Mouse (Mus musculus) embryonic fibroblast, embryonic 13.5 days (primary cell): ENCODE data around the gene Ppp1r35.

ENCODE experiments used
- CTCF ChIP-seq: IDR thresholded peaks from 2 replicates; pipeline ENCODE4 v1.5.1; 2011; ENCODE audit warnings: mild to moderate bottlenecking, control low read depth, low read length, moderate library complexity, borderline replicate concordance; ENCODE audit not compliant: insufficient read depth
- POLR2A ChIP-seq: IDR thresholded peaks from 2 replicates; pipeline ENCODE4 v1.6.1; 2011; ENCODE audit warnings: low read depth, mild to moderate bottlenecking, control low read depth, low read length, moderate library complexity

- TF ChIP-seq POLR2A = peak; percentile 39; the same call in 1 of the 2 replicates
- TF ChIP-seq CTCF = no peak
Measured at GRCm38 (mm10) chr5:137747326-137747961, 31.2 kb upstream of the Ppp1r35 start.
